Mouse (Mus musculus): ENCODE measurements at regions not wholly inside any gene's neighbourhood (a gene's known extent, or its start where the extent isn't known, plus 50 kb on each side); places are given as distances from the start of the nearest gene placed in this dataset.
"Not testable (repeated sequence)": the region's sequence is repeated elsewhere in the genome, so short reads cannot be mapped to it uniquely, and the experiment has no call there.

GRCm38 (mm10) chr6:53233777-53234176 lies 53.3 kb upstream of the Creb5 start:
- no peak for DNase-seq (ENCODE audit: low spot score in 2 of 2)

- no peak for DNase-seq (ENCODE audit: low spot score in 2 of 2)
Observed at GRCm38 (mm10) chr6:53232616-53233015, 54.5 kb upstream of the Creb5 start.

- no peak for DNase-seq (ENCODE audit: low spot score in 2 of 2)
Observed at GRCm38 (mm10) chr6:53229350-53229749, 57.7 kb upstream of the Creb5 start.

- no peak for DNase-seq (ENCODE audit: low spot score in 2 of 2)
Observed at GRCm38 (mm10) chr6:53222104-53222503, 65.0 kb upstream of the Creb5 start.

GRCm38 (mm10) chr6:53221668-53222005 lies 65.4 kb upstream of the Creb5 start:
- no peak for DNase-seq (ENCODE audit: low spot score in 2 of 2)

- no peak for DNase-seq (ENCODE audit: low spot score in 2 of 2)
Observed at GRCm38 (mm10) chr6:53220784-53221667, 66.0 kb upstream of the Creb5 start.

GRCm38 (mm10) chr6:53218871-53219286 lies 68.2 kb upstream of the Creb5 start:
- DNase-seq (ENCODE audit: low spot score in 2 of 2): no peak

- peak in 1 of 2 experiments; percentile 48 for DNase-seq (ENCODE audit: low spot score in 2 of 2)
Observed at GRCm38 (mm10) chr6:53217234-53218015, 69.6 kb upstream of the Creb5 start.

- no peak for DNase-seq (ENCODE audit: low spot score in 2 of 2)
Observed at GRCm38 (mm10) chr6:53216715-53217114, 70.4 kb upstream of the Creb5 start.

GRCm38 (mm10) chr6:53211420-53211819 lies 75.7 kb upstream of the Creb5 start:
- no peak for DNase-seq (ENCODE audit: low spot score in 2 of 2)

GRCm38 (mm10) chr6:53209398-53209797 lies 77.7 kb upstream of the Creb5 start:
- DNase-seq (ENCODE audit: low spot score in 2 of 2): no peak

GRCm38 (mm10) chr6:53208474-53208873 lies 78.6 kb upstream of the Creb5 start:
- DNase-seq (ENCODE audit: low spot score in 2 of 2): no peak

GRCm38 (mm10) chr6:53207781-53208180 lies 79.3 kb upstream of the Creb5 start:
- DNase-seq (ENCODE audit: low spot score in 2 of 2): no peak

- DNase-seq (ENCODE audit: low spot score in 2 of 2): no peak
Observed at GRCm38 (mm10) chr6:53207361-53207760, 79.7 kb upstream of the Creb5 start.

GRCm38 (mm10) chr6:53201281-53201956 lies 85.7 kb upstream of the Creb5 start:
- no peak for DNase-seq (ENCODE audit: low spot score in 2 of 2)

GRCm38 (mm10) chr6:53199474-53199873 lies 87.6 kb upstream of the Creb5 start:
- DNase-seq (ENCODE audit: low spot score in 2 of 2): no peak

- not testable (repeated sequence) for DNase-seq (ENCODE audit: low spot score in 2 of 2)
Observed at GRCm38 (mm10) chr6:53182131-53182530, 104.9 kb upstream of the Creb5 start.

- no peak for DNase-seq (ENCODE audit: low spot score in 2 of 2)
Observed at GRCm38 (mm10) chr6:53164423-53164841, 96.0 kb upstream of the Jazf1 start.

- DNase-seq (ENCODE audit: low spot score in 2 of 2): no peak
Observed at GRCm38 (mm10) chr6:53163091-53163490, 94.7 kb upstream of the Jazf1 start.

GRCm38 (mm10) chr6:53161627-53162026 lies 93.2 kb upstream of the Jazf1 start:
- no peak for DNase-seq (ENCODE audit: low spot score in 2 of 2)

GRCm38 (mm10) chr6:53154621-53155020 lies 86.2 kb upstream of the Jazf1 start:
- no peak for DNase-seq (ENCODE audit: low spot score in 2 of 2)

- no peak for DNase-seq (ENCODE audit: low spot score in 2 of 2)
Observed at GRCm38 (mm10) chr6:53147478-53147877, 79.0 kb upstream of the Jazf1 start.
